In the genomic region with DNA sequence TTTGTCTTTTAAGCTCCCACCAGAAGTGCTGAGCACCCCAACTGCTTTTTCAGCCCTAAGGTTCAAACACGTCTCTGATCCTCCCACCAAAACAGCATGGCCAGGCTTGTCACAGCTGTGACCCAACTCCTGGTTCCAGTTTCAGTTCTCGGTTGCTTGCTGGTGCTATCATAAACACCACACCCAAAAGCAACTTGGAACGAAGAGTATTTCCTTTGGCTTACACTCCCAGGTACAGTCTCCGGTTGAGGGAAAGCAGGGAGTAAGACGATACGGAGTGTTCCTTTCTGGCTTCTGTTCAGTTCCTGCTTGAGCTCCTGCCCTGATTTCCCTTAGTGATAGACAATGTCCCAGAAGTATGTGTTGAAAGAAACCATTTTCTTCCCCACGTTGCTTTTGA, we compare ENCODE assay signal across 25 mouse cellular contexts. TPM values are rescaled to one million over a fixed set of nuclear protein-coding genes. Genes with fewer than 3 reads are reported as not detected.
DNase-seq lines count a peak whose midpoint lies in the region; ATAC-seq lines count a peak whose summit lies in the region.
"Had no signal": no experiment of that assay in that cellular context is flagged by ENCODE, and none has a peak within 500 bp of the region (broad histone marks: within the 10 kb centered on the region; RNA-seq: fewer than 3 reads in every experiment).

No protein-coding gene starts in this region.

- ATAC-seq in heart, embryonic 14.5 days (ENCODE audit: insufficient number of reproducible peaks, insufficient read depth, low FRiP score, low read depth), result peak; percentile 39; the same call in 1 of the 2 replicates
- ATAC-seq in heart, embryonic 15.5 days (replicated peaks; ENCODE audit: insufficient number of reproducible peaks, insufficient read depth, low FRiP score, low read depth), result peak; percentile 69
- ATAC-seq in midbrain, embryonic 11.5 days (ENCODE audit: low FRiP score), result no peak
- ATAC-seq: forebrain, embryonic 15.5 days; intestine, embryonic 15.5 days; liver, embryonic 12.5 days had no signal

- DNase-seq in heart, postnatal 36 days, result no peak
- DNase-seq in fat pad, adult 2 months (ENCODE audit: extremely low read depth, low read depth, low spot score), result peak; percentile 84
- DNase-seq in heart, postnatal 4 days, result peak; percentile 7
- DNase-seq in urinary bladder, postnatal 14 days (ENCODE audit: low spot score), result no peak
- no peak for DNase-seq in midbrain, embryonic 11.5 days (ENCODE audit: low spot score, missing footprints)
- DNase-seq: adrenal gland, postnatal 10 days; cerebellum, adult 18-20 months; cerebellum, postnatal 14 days; kidney, adult 8-10 months; kidney, postnatal 14 days; lung, adult 2 months; lung, postnatal 4 days; right cerebral cortex, adult 18-20 months; thymus, adult 2 months had no signal

- no peak overlapping the region for H3K4me3 ChIP-seq in heart, embryonic 14.5 days (ENCODE audit: control insufficient read depth in 1 of 2, insufficient read depth in 1 of 2, low read depth in 1 of 2, low read length in 2 of 2)
- no peak overlapping the region for H3K4me3 ChIP-seq in heart, embryonic 15.5 days
- H3K4me3 ChIP-seq in midbrain, embryonic 11.5 days (ENCODE audit: low read depth, low read length), result no peak overlapping the region
- H3K4me3 ChIP-seq: embryonic facial prominence, embryonic 13.5 days; forebrain, embryonic 15.5 days; hindbrain, embryonic 15.5 days; intestine, embryonic 15.5 days; layer of hippocampus, adult 2 months; limb, embryonic 12.5 days; liver, embryonic 12.5 days had no signal

- H3K27ac ChIP-seq in heart, embryonic 14.5 days (replicated peaks in 1 of 2; ENCODE audit: control insufficient read depth in 1 of 2, insufficient read depth in 1 of 2, low read depth in 2 of 2, low read length in 2 of 2), result 0 out of 4 replicates have a peak overlapping the region, but pooled peaks of 1 of the 2 experiments have one; percentile 28
- H3K27ac ChIP-seq in heart, embryonic 15.5 days, result 0 out of 2 replicates have a peak overlapping the region, but pooled peaks have one; percentile 42
- H3K27ac ChIP-seq in midbrain, embryonic 11.5 days (ENCODE audit: low read depth, low read length), result no peak overlapping the region
- H3K27ac ChIP-seq: embryonic facial prominence, embryonic 13.5 days; forebrain, embryonic 15.5 days; hindbrain, embryonic 15.5 days; intestine, embryonic 15.5 days; layer of hippocampus, adult 2 months; limb, embryonic 12.5 days; liver, embryonic 12.5 days; stomach, postnatal 0 days had no signal

- H3K9ac ChIP-seq in heart, embryonic 14.5 days (ENCODE audit: low read length), result no peak overlapping the region
- no peak overlapping the region for H3K9ac ChIP-seq in heart, embryonic 15.5 days
- H3K9ac ChIP-seq in midbrain, embryonic 11.5 days (ENCODE audit: low read length), result no peak overlapping the region
- H3K9ac ChIP-seq: embryonic facial prominence, embryonic 13.5 days; forebrain, embryonic 15.5 days; hindbrain, embryonic 15.5 days; intestine, embryonic 15.5 days; limb, embryonic 12.5 days; liver, embryonic 12.5 days had no signal

- 0 out of 2 replicates have a peak, but pooled peaks cover 2% of the 10 kb centered on the region for H3K9me3 ChIP-seq in heart, embryonic 14.5 days (ENCODE audit: control insufficient read depth, low read length)
- H3K9me3 ChIP-seq in heart, embryonic 15.5 days (replicated peaks), result no peaks in the 10 kb centered on the region
- H3K9me3 ChIP-seq in midbrain, embryonic 11.5 days (ENCODE audit: control insufficient read depth, low read length), result no peaks in the 10 kb centered on the region
- H3K9me3 ChIP-seq: embryonic facial prominence, embryonic 13.5 days; forebrain, embryonic 15.5 days; hindbrain, embryonic 15.5 days; intestine, embryonic 15.5 days; limb, embryonic 12.5 days; liver, embryonic 12.5 days had no signal

- no peaks in the 10 kb centered on the region for H3K36me3 ChIP-seq in heart, embryonic 14.5 days (ENCODE audit: control insufficient read depth, insufficient read depth, low read length)
- H3K36me3 ChIP-seq in heart, embryonic 15.5 days, result no peaks in the 10 kb centered on the region
- no peaks in the 10 kb centered on the region for H3K36me3 ChIP-seq in midbrain, embryonic 11.5 days (ENCODE audit: control insufficient read depth, insufficient read depth, low read length)
- H3K36me3 ChIP-seq: embryonic facial prominence, embryonic 13.5 days; forebrain, embryonic 15.5 days; hindbrain, embryonic 15.5 days; intestine, embryonic 15.5 days; limb, embryonic 12.5 days; liver, embryonic 12.5 days had no signal

- H3K27me3 ChIP-seq in heart, embryonic 14.5 days (ENCODE audit: control insufficient read depth, insufficient read depth, low read length), result no peaks in the 10 kb centered on the region
- 0 out of 2 replicates have a peak, but pooled peaks cover 3% of the 10 kb centered on the region for H3K27me3 ChIP-seq in heart, embryonic 15.5 days
- H3K27me3 ChIP-seq in midbrain, embryonic 11.5 days (ENCODE audit: control insufficient read depth, insufficient read depth, low read length), result no peaks in the 10 kb centered on the region
- H3K27me3 ChIP-seq: forebrain, embryonic 15.5 days; intestine, embryonic 15.5 days had no signal

- H3K4me1 ChIP-seq in heart, embryonic 14.5 days (ENCODE audit: control insufficient read depth in 2 of 2, insufficient read depth in 2 of 2, low read length in 2 of 2), result peaks cover 0 to 5% of the 10 kb centered on the region in 2 experiments; a peak in 2 of 4 replicates
- H3K4me1 ChIP-seq in heart, embryonic 15.5 days (replicated peaks), result no peaks in the 10 kb centered on the region
- H3K4me1 ChIP-seq in midbrain, embryonic 11.5 days (ENCODE audit: control insufficient read depth, insufficient read depth, low read length), result no peaks in the 10 kb centered on the region
- H3K4me1 ChIP-seq: embryonic facial prominence, embryonic 13.5 days; intestine, embryonic 15.5 days; liver, embryonic 12.5 days had no signal

- WGBS in heart, embryonic 14.5 days, result 39% methylated on average over 7 of the region's 7 CpGs
- 38% methylated on average over 7 of the region's 7 CpGs for WGBS in heart, embryonic 15.5 days
- 76% methylated on average over 7 of the region's 7 CpGs for WGBS in midbrain, embryonic 11.5 days

- H3K4me2 ChIP-seq in heart, embryonic 14.5 days (ENCODE audit: low read length), result no peak overlapping the region
- H3K4me2 ChIP-seq in heart, embryonic 15.5 days, result peak overlapping the region; percentile 4; the same call in 1 of the 2 replicates
- H3K4me2 ChIP-seq in midbrain, embryonic 11.5 days, result no peak overlapping the region
- H3K4me2 ChIP-seq: embryonic facial prominence, embryonic 13.5 days; forebrain, embryonic 15.5 days; hindbrain, embryonic 15.5 days; intestine, embryonic 15.5 days; limb, embryonic 12.5 days; liver, embryonic 12.5 days had no signal

- intact Hi-C loops in heart, postnatal 36 days (cut with DNase I), result loop anchor here (2.0 kb wide), 1 partner anchor 26 kb away; the partner anchor contains the start of gene Tox2

RNA-seq across cellular contexts. Expression of gene Tox2, which starts 26.4 kb away (rescaled TPM):
- polyA plus RNA-seq in heart, embryonic 14.5 days (2014; fragmentation: Nextera tagmentation; extraction: Ambion mirVana), result 3.8 TPM in 2 replicates
- 1 to 10 TPM; 1.0 to 1.4 TPM for total RNA-seq in heart, postnatal 36 days (2021)
- polyA plus RNA-seq in heart, embryonic 15.5 days (2015; fragmentation: Nextera tagmentation; extraction: Ambion mirVana), result 4.4 and 5.9 TPM in 2 replicates
- total RNA-seq in heart, postnatal 4 days (2021), result 1 to 10 TPM; 4.1 to 5.6 TPM
- 37.3 and 38.2 TPM in 2 replicates for polyA plus RNA-seq in midbrain, embryonic 11.5 days (2014; fragmentation: Nextera tagmentation; extraction: Ambion mirVana)
- total RNA-seq: hematopoietic stem cell, adult 5-6 weeks had no signal

Comparison
In these comparisons a context has a peak if more than half of its experiments do, and no peak if none do; other contexts are left out.
1. DNase-seq: peak in fat pad, adult 2 months (single experiment) and heart, postnatal 4 days (single experiment); none in heart, postnatal 36 days (0 of 2), urinary bladder, postnatal 14 days (single experiment) and midbrain, embryonic 11.5 days (single experiment).